Mouse (Mus musculus) left cerebral cortex, postnatal 14 days (tissue): Measurements from ENCODE around the gene Setdb1. TPM values are rescaled to one million over a fixed set of nuclear protein-coding genes. Genes with fewer than 3 reads are reported as not detected.

Source experiments
- DNase-seq, 2 experiments: peaks; one replicate each; pipeline ENCODE4 v3.0.0; 2021 to 2022; ENCODE audit warnings: low spot score in 2 of 2, mixed read lengths in 1 of 2
- intact Hi-C: fragments of 180-260 bp; cut with DNase I; formaldehyde crosslinking; loops from one replicate; pipeline ENCODE4 v1.15.1; 2025
- total RNA-seq, 2 experiments: library from RNA; stranded (reverse); gene quantifications; 2 replicates each; pipeline ENCODE4 v1.2.3; 2021

Setdb1 gene
- total RNA-seq, 2 experiments from 2014 or later: 38.1 to 41.5 TPM

DNA sequence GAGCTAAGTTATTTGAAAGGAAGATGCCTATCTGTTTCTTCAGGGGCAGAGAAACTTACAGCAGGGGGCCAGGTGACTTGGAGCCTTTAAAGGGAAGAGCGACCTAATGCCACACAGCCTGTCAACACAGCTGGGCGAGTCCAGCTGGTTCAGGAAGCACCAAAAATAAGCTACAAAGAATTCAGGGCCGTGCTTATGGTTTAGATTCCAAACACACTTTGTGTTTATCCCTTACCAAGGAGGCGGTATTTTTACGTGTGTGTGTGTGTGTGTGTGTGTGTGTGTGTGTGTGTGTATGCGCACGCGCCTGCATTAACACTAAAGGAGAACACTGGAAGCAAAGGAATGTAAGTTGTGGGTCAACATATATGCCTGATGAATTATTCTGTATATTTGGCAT is 76.3 kb downstream of the Setdb1 start:
- intact Hi-C loops: loop anchor here (5.0 kb wide), 2 partner anchors 37 to 53 kb away; partner anchors contain the start of gene Cdc42se1
- DNase-seq: peak; percentile 26 to 59

GRCm38 (mm10) chr3:95277149-95277551 is 79.9 kb downstream of the Setdb1 start:
- intact Hi-C loops: no loop called here
- no peak for DNase-seq

DNA sequence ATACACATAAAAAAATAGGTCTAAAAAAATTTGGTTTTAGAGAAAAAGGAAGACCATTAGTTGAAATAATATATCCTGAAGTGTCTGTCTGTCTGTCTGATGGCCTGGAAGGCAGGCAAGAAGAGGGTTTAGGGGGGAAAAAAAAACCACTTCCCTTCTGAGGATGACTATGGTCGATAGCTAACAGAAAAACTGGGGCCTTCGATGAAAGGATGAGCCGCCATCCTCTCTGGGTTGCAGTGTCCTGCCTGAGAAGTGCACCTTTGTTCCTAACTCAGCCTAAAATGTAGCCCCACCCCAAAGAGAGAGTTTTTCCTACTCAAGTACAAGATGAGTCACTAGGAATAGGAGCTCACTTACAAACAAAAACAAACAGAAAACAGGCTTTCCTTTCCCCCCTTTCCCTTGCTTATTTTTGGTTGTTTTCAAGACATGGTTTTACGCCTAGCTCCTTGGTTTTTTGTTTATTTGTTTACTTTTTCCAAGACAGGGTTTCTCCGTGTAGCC is 80.5 kb downstream of the Setdb1 start:
- intact Hi-C loops: no loop called here
- no peak for DNase-seq

- intact Hi-C loops: no loop called here
- no peak for DNase-seq
Observed at GRCm38 (mm10) chr3:95275161-95275560, 81.8 kb downstream of the Setdb1 start.

DNA sequence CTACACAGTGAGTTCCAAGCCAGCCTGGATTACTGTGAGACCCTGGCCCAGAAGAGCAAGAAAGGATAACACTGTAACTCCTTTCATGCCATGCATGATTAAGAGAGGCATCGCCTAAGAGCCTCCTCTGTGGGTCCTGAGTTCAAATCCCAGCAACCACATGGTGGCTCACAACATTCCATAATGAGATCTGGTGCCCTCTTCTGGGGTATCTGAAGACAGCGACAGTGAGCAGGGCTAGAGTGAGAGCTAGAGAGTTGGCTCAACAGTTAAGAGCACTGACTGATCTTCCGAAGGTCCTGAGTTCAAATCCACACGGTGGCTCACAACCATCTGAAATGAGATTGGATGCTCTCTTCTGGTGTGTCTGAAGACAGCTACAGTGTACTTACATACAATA is 82.5 kb downstream of the Setdb1 start:
- DNase-seq: no peak
- intact Hi-C loops: no loop called here

Other genes starting within 250 kb of the Setdb1 start
- gene Vps72, start 246.2 kb downstream of the Setdb1 start, total RNA-seq: 10 to 100 TPM; 36.1 to 37.3 TPM
- gene Tmod4, start 232.7 kb downstream of the Setdb1 start, total RNA-seq: under 1 TPM; 0.29 to 0.32 TPM
- 10 to 100 TPM; 38.8 to 42.8 TPM for gene Scnm1, start 223.2 kb downstream of the Setdb1 start, total RNA-seq
- 10 to 100 TPM; 19.2 to 20.7 TPM for gene Lysmd1, start 223.1 kb downstream of the Setdb1 start, total RNA-seq
- 1 to 10 TPM; 1.8 to 3.1 TPM for gene Tnfaip8l2, start 214.8 kb downstream of the Setdb1 start, total RNA-seq
- 10 to 100 TPM; 40.3 to 40.5 TPM for gene Sema6c, start 196.7 kb downstream of the Setdb1 start, total RNA-seq
- gene Gabpb2, start 139.3 kb downstream of the Setdb1 start, total RNA-seq: 1 to 10 TPM; 7.5 to 7.8 TPM
- gene Cdc42se1, start 128.5 kb downstream of the Setdb1 start, total RNA-seq: 10 to 100 TPM; 67.3 to 71.2 TPM
- gene Mllt11, start 125.0 kb downstream of the Setdb1 start, total RNA-seq: 100 to 1,000 TPM; 468 to 474 TPM
- not detected for gene Gm128, start 115.6 kb downstream of the Setdb1 start, total RNA-seq
- gene Bnipl, start 106.0 kb downstream of the Setdb1 start, total RNA-seq: under 1 TPM in 1 of 2 experiments, not detected in 1; 0.33 TPM
- 10 to 100 TPM; 23.5 to 25.5 TPM for gene Mindy1, start 75.9 kb downstream of the Setdb1 start, total RNA-seq
- gene Prune1, start 75.1 kb downstream of the Setdb1 start, total RNA-seq: 10 to 100 TPM; 31.7 to 32.3 TPM
- under 1 TPM; 0.64 to 0.89 TPM for gene Anxa9, start 50.0 kb downstream of the Setdb1 start, total RNA-seq
- gene Cers2, start 42.4 kb downstream of the Setdb1 start, total RNA-seq: 10 to 100 TPM; 39.1 to 46.8 TPM
- not detected for gene 4930558C23Rik, start 45.6 kb upstream of the Setdb1 start, total RNA-seq
- 10 to 100 TPM; 32.2 to 36.2 TPM for gene Arnt, start 77.2 kb upstream of the Setdb1 start, total RNA-seq
- gene Ctsk, start 142.1 kb upstream of the Setdb1 start, total RNA-seq: 10 to 100 TPM; 15.1 to 18.0 TPM
- 10 to 100 TPM; 29.6 to 31.3 TPM for gene Ctss, start 169.6 kb upstream of the Setdb1 start, total RNA-seq
- not detected for gene Hormad1, start 202.5 kb upstream of the Setdb1 start, total RNA-seq
- 10 to 100 TPM; 15.8 to 21.1 TPM for gene Golph3l, start 231.7 kb upstream of the Setdb1 start, total RNA-seq